Mouse (Mus musculus) cerebellum, adult 18-20 months (tissue): ENCODE results near the gene Topors.
"Not testable (repeated sequence)": the region's sequence is repeated elsewhere in the genome, so short reads cannot be mapped to it uniquely, and the experiment has no call there.

Source experiments
- DNase-seq, 2 experiments: peaks; one replicate each; pipeline ENCODE4 v3.0.0; 2021

Topors gene

GRCm38 (mm10) chr4:40269430-40270032 lies at the start of gene Topors, which contains the start of gene Smim27:
TSS of gene Topors (minus strand) at chr4:40269850.
TSS of gene Smim27 (plus strand) at chr4:40269579.
- DNase-seq, result peak; percentile 92 to 98

DNA sequence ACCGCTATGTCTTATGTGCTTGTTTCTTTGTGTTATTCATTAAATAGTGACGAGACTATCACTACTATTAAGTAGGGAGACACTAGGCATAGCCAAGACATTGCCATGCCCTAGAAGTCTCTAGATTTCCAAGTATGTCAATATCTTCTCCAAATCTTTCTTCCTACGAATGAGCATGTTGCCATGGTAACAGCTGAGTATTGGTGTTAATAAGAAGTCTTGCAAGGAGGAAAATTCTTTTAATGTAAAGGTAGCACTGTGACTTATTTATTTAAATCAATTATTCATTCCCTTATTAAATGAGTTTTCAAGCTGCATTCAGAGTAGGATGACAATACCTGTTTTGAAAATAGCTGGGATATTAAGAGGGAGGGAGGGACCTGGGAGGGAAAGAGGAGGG lies 47.8 kb upstream of the Topors start:
- no peak for DNase-seq

- no peak for DNase-seq
Observed at GRCm38 (mm10) chr4:40313026-40313425, 43.4 kb upstream of the Topors start.

DNA sequence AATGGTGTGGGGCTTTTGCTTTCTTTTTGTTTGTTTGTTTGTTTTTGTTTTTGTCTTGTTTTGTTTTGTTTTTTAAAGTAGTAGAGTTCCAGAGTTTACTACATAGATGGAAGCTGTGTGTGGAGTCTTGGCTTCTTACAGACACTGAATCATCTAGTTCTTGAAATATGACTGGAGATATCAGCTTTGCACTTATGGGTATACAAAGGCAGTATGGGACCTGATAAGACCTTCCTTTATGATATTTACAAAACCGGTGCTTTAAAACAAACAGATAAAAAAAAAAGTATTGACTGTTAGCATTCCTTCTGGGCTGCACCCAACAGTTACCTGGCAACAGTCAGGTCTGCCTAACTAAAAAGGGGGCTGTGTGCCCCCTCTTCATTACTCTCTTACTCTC lies 42.6 kb upstream of the Topors start:
- DNase-seq, result no peak

DNA sequence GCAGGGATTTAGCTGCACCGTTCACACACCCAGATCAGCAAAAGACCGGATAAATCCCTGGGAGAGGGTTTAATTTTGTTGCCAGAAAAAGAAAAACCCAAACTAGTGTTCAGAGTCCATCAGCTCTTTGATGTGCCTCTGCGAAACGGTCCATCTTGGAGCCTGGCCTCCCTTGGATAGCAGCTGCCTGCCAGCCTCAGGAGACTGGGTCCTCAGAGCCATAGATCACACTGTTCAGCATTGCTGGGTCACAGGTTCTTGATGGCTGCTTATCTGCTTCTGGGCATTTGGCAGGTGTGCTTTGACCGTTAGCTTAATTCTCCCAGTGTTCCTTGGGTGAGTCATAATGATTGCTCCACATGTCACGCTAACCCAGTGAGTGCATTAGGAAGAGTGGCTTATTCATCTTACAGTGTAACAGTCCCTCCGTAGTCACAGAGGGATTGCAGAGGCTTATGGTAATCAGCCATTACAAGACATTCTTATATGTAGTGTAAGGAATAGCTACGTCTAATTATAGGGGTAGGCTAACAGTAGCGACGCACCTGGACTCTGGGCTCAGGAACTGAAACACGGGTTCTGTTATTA lies 41.2 kb upstream of the Topors start:
- DNase-seq, result no peak

GRCm38 (mm10) chr4:40309682-40310081 lies 40.0 kb upstream of the Topors start:
- DNase-seq, result no peak

DNA sequence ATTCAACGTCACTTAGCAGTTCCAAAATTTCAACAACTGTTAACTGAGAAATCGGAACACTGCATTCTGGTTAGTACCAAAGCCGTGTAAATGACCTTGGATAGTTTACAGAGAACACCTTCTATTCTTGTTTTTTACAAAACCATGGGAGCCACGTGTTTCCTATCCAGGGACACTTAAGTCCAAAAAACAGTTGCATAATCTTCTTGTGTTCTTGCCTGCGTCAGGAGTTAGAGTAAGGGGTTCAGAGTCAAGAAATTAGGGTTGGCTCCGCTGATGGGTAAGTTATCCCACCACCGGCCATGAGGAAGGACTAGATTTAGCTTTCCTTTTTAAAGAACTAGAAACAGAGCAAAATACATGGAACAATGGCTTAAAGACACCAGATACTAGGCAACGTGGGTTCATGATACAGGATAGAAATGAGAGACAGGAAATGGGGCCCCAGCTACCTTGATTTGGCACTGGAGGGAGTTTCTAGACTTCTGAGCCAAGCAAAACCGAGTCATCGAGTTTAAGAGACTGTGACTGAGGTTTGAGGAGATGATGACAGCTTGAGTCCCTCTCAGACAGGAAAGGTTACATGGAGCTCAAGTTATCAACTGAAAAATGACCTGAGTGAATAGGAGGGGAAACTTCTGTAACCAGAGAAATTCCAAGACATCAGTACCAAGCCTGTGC lies 32.9 kb upstream of the Topors start:
- no peak for DNase-seq

DNA sequence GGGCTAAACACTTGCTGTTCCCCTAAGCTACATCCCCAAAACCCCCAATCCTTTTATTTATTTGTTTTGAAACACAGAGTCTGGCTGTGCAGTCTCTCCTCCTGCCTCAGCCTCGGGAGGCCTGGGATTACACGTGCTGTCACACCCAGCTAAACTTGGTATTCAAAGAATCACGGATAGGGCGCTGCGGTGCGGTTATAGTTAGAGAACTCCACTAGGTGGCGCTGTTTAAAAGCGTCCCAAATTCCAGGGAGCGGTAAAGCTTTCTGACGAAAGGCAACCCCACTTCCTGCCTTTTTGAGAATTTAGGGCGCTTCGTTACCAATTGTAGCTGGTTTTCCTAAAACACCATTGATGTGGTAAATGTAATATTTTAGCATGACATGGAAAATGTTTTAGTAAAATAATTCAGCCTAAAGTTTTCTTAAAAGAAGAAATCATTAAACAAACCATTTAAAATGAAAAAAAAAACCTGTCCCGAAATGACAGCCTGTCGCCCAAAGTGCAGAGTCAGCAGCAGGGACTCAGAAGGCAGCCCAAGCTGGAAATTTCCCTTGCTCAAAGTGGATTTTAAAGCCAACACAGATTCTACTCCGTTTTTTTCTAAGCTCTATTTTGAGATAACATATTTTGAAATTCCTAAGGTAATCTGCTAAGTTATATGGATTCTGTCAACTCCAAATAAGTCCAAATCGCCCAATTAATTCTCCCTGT lies 31.6 kb upstream of the Topors start:
- DNase-seq, result peak; percentile 71 to 75

DNA sequence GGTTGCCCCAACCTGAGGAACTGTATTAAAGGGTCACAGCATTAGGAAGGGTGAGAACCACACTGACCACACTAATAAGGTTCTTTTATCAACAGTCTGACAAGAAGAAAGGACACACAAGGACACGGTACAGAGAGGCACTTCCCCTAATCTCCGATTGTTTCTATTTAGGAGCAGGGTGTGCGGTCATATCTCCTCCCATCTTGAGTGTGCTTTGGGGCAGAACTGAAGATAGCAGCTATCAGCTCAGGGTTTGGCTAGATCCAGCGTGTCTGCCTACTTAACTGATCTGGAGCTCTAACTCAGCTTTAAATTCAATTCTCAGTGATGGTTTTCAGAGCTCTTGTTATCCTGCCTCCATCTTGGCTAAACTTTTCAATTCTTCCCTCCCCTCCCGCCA lies 29.5 kb upstream of the Topors start:
- no peak for DNase-seq

GRCm38 (mm10) chr4:40291511-40291910 lies 21.9 kb upstream of the Topors start:
- DNase-seq, result not testable (repeated sequence)

DNA sequence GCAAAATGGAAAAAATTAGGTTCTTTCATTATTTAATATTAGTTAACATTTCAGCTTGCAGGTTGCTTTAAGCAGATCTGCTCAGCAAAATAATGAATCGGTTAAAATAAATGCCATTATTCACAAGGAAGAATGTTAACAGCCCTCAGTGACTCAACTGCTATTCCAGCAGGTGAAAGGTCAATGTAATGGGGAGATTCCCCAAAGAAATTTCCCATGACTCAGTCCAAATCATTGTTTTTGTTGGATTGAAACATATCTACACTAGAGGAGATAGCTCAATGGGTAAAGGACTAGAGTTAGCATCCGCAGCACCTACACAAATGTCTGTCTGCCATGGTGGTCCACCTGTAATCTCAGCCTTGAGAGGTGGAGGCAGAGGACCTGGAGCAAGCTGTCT lies 19.4 kb upstream of the Topors start:
- no peak for DNase-seq

DNA sequence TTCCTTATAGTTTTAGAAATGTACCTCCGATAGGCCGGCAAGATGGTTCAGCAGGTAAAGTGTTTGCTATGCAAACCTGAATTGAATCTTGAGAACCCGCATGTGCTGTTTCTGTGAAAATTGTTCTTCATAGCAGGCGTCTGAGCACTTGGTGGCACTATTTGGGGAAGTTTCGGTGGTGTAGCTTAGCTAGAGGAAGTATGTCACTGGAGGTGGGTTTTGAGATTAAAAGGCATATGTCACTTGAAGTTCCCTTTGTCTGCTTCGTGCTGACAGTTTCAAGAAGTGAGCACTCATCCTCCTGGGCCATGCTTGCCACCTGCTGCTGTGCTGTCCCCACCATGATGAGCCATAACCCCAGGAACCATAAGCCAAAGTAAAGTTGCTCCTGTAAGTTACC lies 17.8 kb upstream of the Topors start:
- DNase-seq, result no peak

DNA sequence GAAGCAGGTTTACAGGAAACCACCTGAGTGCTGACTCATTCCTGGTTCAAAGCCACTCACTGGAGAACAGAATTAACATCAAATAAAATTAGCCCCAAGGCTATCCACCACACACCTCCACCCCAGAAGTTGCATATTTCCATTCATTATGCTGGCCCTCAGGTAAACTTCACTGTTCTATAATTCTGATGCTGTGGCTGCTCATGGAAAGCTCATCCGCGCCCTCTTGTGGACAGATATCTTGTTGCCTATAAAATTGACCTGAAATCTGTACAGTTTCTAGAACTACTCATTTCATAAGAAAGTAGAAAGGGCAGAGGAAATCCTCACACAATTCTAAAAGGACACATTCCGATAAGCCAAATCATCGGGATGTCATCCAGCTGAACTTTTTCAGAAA lies 15.9 kb upstream of the Topors start:
- peak; percentile 59 to 73 for DNase-seq

DNA sequence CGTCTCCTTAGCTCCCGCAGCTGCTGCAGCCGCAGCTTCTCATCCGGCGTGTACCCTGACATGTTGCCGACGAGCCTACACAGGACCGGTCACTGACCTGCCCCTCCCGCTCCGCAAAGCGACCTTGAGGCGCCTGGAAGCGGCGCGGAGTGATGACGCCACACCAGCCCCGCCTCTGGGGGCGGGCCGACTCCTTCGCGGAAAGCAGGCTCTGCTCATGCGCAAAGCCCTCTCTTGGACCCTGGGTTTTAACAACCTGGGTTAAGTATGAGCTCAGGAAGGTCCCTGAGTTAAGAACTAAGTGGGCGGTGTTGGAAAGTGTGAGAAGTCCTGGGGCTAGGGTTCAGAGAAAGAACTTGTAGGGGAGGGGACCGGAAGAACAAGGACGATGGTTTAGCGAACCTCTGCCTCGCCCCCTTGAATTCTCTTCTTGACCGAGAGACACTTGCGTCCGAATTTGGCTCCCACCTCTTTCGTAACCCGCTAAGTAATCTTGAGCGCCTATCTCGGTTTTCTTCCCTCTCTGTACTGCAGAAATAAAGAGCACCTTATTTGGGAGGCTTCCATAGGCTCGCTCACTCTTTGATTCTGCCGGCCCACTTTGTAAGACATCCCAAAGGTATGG lies 9.7 kb upstream of the Topors start, which contains the start of gene Ndufb6:
Ndufb6 (minus strand) TSS at position 146 of the 625 bp plus-strand sequence.
- peak; percentile 92 to 96 for DNase-seq

GRCm38 (mm10) chr4:40278880-40279275 lies 9.2 kb upstream of the Topors start:
- no peak for DNase-seq

DNA sequence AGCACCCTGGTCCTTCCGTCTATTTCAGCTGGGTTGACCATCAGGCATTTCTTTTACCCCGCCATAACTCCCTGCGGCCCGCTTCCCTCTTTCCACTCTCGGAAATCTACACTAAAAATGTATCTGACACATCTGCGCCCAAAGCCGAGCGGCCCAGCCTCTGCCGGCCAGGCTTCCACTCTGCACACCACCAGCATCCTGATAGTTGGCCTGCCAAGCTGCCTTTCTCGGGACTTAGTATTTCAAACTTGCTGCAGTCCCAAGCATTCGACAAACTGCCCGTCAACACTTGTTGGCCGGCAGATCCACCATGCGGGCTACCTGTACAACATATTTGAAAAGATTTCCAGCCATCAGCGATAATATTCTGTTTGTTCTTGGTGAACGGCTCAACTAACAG lies 815 bp downstream of the Topors start:
- DNase-seq, result peak in 1 of 2 experiments; percentile 17

DNA sequence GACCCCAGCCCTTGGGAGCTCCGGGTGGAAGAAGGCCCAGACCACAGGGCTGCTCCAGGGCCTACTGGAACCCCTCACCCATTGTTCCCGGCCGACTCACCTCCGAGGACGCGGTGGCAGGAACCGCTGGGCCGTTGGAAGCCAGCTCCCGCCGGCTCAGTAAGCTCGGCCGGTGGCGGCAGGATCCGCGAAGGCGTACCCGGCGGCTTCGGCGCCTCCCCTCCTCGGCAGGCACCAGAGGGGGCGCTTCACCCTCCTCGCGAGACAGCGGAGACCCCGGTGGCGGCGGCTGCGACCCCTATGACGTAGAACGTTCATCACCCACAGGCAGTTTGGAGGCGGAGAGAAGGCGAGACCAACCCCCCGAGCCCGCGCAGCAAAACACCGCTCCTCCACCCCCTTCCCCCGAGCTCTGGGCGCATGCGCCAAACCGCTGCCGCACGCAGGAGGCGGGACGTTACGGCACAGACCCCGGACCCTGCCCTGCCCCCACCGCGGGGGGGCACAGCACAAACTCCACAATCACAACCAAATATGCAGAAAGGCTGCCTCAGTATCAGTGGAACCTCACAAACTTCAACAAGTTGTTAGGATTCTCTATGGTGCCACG lies 1.3 kb downstream of the Topors start:
- peak; percentile 82 to 86 for DNase-seq

GRCm38 (mm10) chr4:40267681-40268080 lies 2.0 kb downstream of the Topors start:
- DNase-seq, result no peak

DNA sequence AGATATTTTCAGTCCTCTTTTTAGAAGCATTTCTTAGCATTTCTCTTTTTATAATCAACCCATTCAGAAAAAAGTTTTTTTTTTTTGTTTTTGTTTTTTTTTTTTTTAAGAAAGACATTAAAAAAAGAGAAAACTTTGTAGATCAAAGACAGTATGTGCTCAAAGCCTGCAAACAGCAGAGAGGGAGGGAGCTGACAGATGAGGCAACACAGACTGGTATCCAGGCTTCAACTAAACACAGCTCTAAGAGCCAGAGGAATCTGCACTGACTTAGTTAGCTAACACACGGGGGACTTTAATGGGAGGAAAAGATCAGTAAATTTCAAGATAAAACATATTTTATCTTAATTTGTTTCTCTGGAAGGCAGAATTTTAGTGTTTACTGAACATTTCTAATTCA lies 5.3 kb downstream of the Topors start:
- no peak for DNase-seq

DNA sequence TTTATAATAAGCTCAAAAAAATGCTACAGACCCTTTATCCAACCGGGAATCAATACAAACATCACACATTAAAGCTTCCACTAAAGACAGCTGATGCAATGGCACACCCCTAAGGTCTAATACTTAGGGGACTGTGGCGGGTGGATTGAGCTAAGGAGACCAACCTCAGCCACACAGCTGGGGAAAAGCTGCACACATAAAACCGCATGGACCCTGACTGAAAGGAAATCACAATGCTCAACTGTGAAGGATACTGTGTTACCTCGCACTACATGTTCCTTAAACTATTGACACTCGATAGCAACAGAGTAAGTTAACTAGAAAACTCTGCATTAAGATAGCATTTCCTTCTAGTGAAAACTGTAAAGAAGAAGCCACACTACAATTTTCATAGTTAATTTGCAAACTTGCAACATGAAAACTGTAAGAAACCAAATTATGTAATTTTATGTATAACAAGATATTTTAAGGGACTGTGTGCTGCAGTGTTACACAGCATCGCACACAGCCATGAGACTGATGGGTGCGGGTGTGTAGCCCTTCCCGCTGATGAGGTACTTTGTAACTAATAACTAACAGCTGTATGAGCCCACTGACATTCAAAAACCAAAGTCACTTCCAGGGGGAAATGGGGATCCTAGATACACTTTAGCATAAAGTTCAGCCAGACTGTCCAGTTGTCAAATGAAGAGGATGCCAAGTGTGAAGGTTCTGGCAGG lies 15.1 kb downstream of the Topors start:
- no peak for DNase-seq

GRCm38 (mm10) chr4:40253766-40254165 lies 15.9 kb downstream of the Topors start:
- no peak for DNase-seq

GRCm38 (mm10) chr4:40250984-40251383 lies 18.7 kb downstream of the Topors start:
- DNase-seq, result no peak
